Mouse (Mus musculus) heart, embryonic 14.5 days (tissue): ENCODE data around the gene Tgfbr3. TPM values are rescaled to one million over a fixed set of nuclear protein-coding genes. Genes with fewer than 3 reads are reported as not detected.
A peak's percentile ranks its signal among the peaks of the same experiment; 100 is the strongest.

Experiments
- ATAC-seq: fragments of 200-750 bp; cut with Nextera tagmentation; 2 replicates; pipeline ENCODE4 v1.8.0; 2017; ENCODE audit warnings: low read depth, moderate TSS enrichment; ENCODE audit not compliant: insufficient number of reproducible peaks, insufficient read depth, low FRiP score
- H3K27ac ChIP-seq, 2 experiments: fragments of 200-500 bp in 1 of 2; fragments of 300-500 bp in 1 of 2; sonication (generic) in 1 of 2; replicated peaks in 1 of 2; 2 replicates each; pipeline ENCODE4 v1.5.1; 2012 to 2014; ENCODE audit warnings: low read depth in 2 of 2, low read length in 2 of 2, control low read depth in 1 of 2, mild to moderate bottlenecking in 1 of 2, mixed read lengths in 1 of 2; ENCODE audit not compliant: control insufficient read depth in 1 of 2, insufficient read depth in 1 of 2
- H3K27me3 ChIP-seq: fragments of 300-500 bp; sonication (generic); 2 replicates; pipeline ENCODE4 v1.6.1; 2014; ENCODE audit warnings: mild to moderate bottlenecking, low read length, control low read depth; ENCODE audit not compliant: control insufficient read depth, insufficient read depth
- H3K36me3 ChIP-seq: fragments of 300-500 bp; sonication (generic); 2 replicates; pipeline ENCODE4 v1.6.1; 2014; ENCODE audit warnings: mild to moderate bottlenecking, control low read depth, low read length, mixed read lengths; ENCODE audit not compliant: control insufficient read depth, insufficient read depth
- H3K4me1 ChIP-seq, 2 experiments: fragments of 200-500 bp in 1 of 2; fragments of 300-500 bp in 1 of 2; sonication (generic) in 1 of 2; 2 replicates each; pipeline ENCODE4 v1.6.1; 2012 to 2014; ENCODE audit warnings: low read length in 2 of 2, control low read depth in 1 of 2, mixed read lengths in 1 of 2; ENCODE audit not compliant: control insufficient read depth in 2 of 2, insufficient read depth in 2 of 2
- H3K4me2 ChIP-seq: fragments of 300-500 bp; sonication (generic); 2 replicates; pipeline ENCODE4 v1.6.1; 2014; ENCODE audit warnings: mild to moderate bottlenecking, low read length
- H3K4me3 ChIP-seq, 2 experiments: fragments of 200-500 bp in 1 of 2; fragments of 300-500 bp in 1 of 2; sonication (generic) in 1 of 2; 2 replicates each; pipeline ENCODE4 v1.5.1; 2012 to 2014; ENCODE audit warnings: low read length in 2 of 2, mild to moderate bottlenecking in 2 of 2, control low read depth in 1 of 2, low read depth in 1 of 2, moderate library complexity in 1 of 2; ENCODE audit not compliant: control insufficient read depth in 1 of 2, insufficient read depth in 1 of 2
- H3K9ac ChIP-seq: fragments of 300-500 bp; sonication (generic); 2 replicates; pipeline ENCODE4 v1.6.1; 2014; ENCODE audit warnings: mild to moderate bottlenecking, low read length
- H3K9me3 ChIP-seq: fragments of 300-500 bp; sonication (generic); 2 replicates; pipeline ENCODE4 v1.6.1; 2016; ENCODE audit warnings: low read length, control low read depth; ENCODE audit not compliant: control insufficient read depth
- WGBS: fragments of 180-500 bp; shearing (Covaris S2); extraction: QIAGEN DNeasy Blood & Tissue Kit; methylation state at CpG from one replicate; pipeline ENCODE4 v1.1.7; 2014; 5-methylcytosine and 5-hydroxymethylcytosine counted together
- polyA plus RNA-seq: library from polyadenylated mRNA; unstranded; fragments of >200 nt; fragmentation: Nextera tagmentation; extraction: Ambion mirVana; gene quantifications from 2 replicates; pipeline ENCODE4 v1.2.1, GENCODE M21; 2014

Gene Tgfbr3
- 24.1 and 27.1 TPM in 2 replicates for polyA plus RNA-seq

GRCm38 (mm10) chr5:107289234-107289764 is at the start of gene Tgfbr3:
TSS of gene Tgfbr3 (minus strand) at chr5:107289629.
- 1% methylated on average over 52 of the region's 54 CpGs for WGBS
- H3K36me3 ChIP-seq: no peaks in the 10 kb centered on the region

GRCm38 (mm10) chr5:107330916-107331421 is 41.5 kb upstream of the Tgfbr3 start, which contains the start of gene Brdt:
TSS of gene Brdt (plus strand) at chr5:107331159.
- no peaks in the 10 kb centered on the region for H3K9me3 ChIP-seq
- H3K27me3 ChIP-seq: no peaks in the 10 kb centered on the region
- 84% methylated on average over 30 of the region's 30 CpGs for WGBS
- H3K9ac ChIP-seq: no peak within 1 kb of the TSS
- H3K4me1 ChIP-seq: no peaks in the 10 kb centered on the region
- no peak within 1 kb of the TSS for H3K4me2 ChIP-seq
- no peak within 1 kb of the TSS for H3K27ac ChIP-seq
- no peak for ATAC-seq
- H3K36me3 ChIP-seq: no peaks in the 10 kb centered on the region
- no peak within 1 kb of the TSS for H3K4me3 ChIP-seq

More at GRCm38 (mm10) chr5:107289234-107289764, at the start of gene Tgfbr3:
- no peaks in the 10 kb centered on the region for H3K9me3 ChIP-seq
- ATAC-seq: peak; percentile 89
- no peaks in the 10 kb centered on the region; the same call in 1 of the 2 replicates for H3K27me3 ChIP-seq
- peak within 1 kb of the TSS; percentile 71 to 93 for H3K27ac ChIP-seq
- peak within 1 kb of the TSS; percentile 74 for H3K4me2 ChIP-seq
- peaks cover 0 to 17% of the 10 kb centered on the region in 2 experiments; a peak in 2 of 4 replicates for H3K4me1 ChIP-seq
- peak within 1 kb of the TSS; percentile 67 to 70 for H3K4me3 ChIP-seq
- H3K9ac ChIP-seq: peak within 1 kb of the TSS; percentile 80

GRCm38 (mm10) chr5:107320703-107321102 is 31.3 kb upstream of the Tgfbr3 start:
- Histone ChIP-seq H3K4me1 (peaks cover 2 to 9% of the 10 kb centered on the region in 2 experiments), H3K4me3 (no peak overlapping the region), H3K27me3 (no peaks in the 10 kb centered on the region), H3K4me2 (peak overlapping the region; percentile 37), H3K36me3 (no peaks in the 10 kb centered on the region), H3K9ac (no peak overlapping the region), H3K27ac (no peak overlapping the region), H3K9me3 (peaks cover 5% of the 10 kb centered on the region; the same call in 1 of the 2 replicates)
- WGBS: 0% methylated on average over 1 of the region's 1 CpGs
- ATAC-seq: no peak

GRCm38 (mm10) chr5:107317141-107317540 is 27.7 kb upstream of the Tgfbr3 start:
- Histone ChIP-seq H3K27ac (no peak overlapping the region), H3K4me2 (no peak overlapping the region), H3K36me3 (no peaks in the 10 kb centered on the region), H3K4me3 (no peak overlapping the region), H3K9me3 (peaks cover 5% of the 10 kb centered on the region; the same call in 1 of the 2 replicates), H3K4me1 (peaks cover 2 to 9% of the 10 kb centered on the region in 2 experiments), H3K27me3 (no peaks in the 10 kb centered on the region), H3K9ac (no peak overlapping the region)
- no peak for ATAC-seq
- WGBS: 83% methylated on average over 7 of the region's 7 CpGs

- no peaks in the 10 kb centered on the region for H3K9me3 ChIP-seq
- no peak overlapping the region for H3K4me3 ChIP-seq
- no peaks in the 10 kb centered on the region for H3K36me3 ChIP-seq
- no peak overlapping the region for H3K9ac ChIP-seq
- WGBS: 69% methylated on average over 4 of the region's 4 CpGs
- no peak for ATAC-seq
- no peak overlapping the region for H3K27ac ChIP-seq
- H3K27me3 ChIP-seq: no peaks in the 10 kb centered on the region
- no peak overlapping the region for H3K4me2 ChIP-seq
- peaks cover 8 to 10% of the 10 kb centered on the region in 2 experiments; a peak in 2 of 4 replicates for H3K4me1 ChIP-seq
These were observed 18.0 kb upstream of the Tgfbr3 start for GRCm38 (mm10) chr5:107307432-107307831.

GRCm38 (mm10) chr5:107304117-107304825 is 14.8 kb upstream of the Tgfbr3 start:
- Histone ChIP-seq H3K4me1 (peaks cover 8 to 10% of the 10 kb centered on the region in 2 experiments; a peak in 2 of 4 replicates), H3K9me3 (no peaks in the 10 kb centered on the region), H3K4me3 (no peak overlapping the region), H3K27ac (no peak overlapping the region), H3K36me3 (no peaks in the 10 kb centered on the region), H3K27me3 (no peaks in the 10 kb centered on the region), H3K4me2 (peak overlapping the region; percentile 56), H3K9ac (no peak overlapping the region)
- WGBS: 56% methylated on average over 13 of the region's 13 CpGs
- ATAC-seq: no peak

GRCm38 (mm10) chr5:107303350-107303861 is 14.0 kb upstream of the Tgfbr3 start:
- Histone ChIP-seq H3K9ac (0 out of 2 replicates have a peak overlapping the region, but pooled peaks have one; percentile 4), H3K4me1 (peaks cover 8 to 10% of the 10 kb centered on the region in 2 experiments; a peak in 2 of 4 replicates), H3K27me3 (no peaks in the 10 kb centered on the region), H3K9me3 (no peaks in the 10 kb centered on the region), H3K4me2 (peak overlapping the region; percentile 56), H3K27ac (no peak overlapping the region), H3K36me3 (no peaks in the 10 kb centered on the region), H3K4me3 (peak overlapping the region in 1 of 2 experiments; percentile 17; a peak in 3 of 4 replicates)
- 18% methylated on average over 11 of the region's 11 CpGs for WGBS
- ATAC-seq: peak; percentile 13; the same call in 1 of the 2 replicates
